Mouse (Mus musculus): ENCODE measurements at regions not wholly inside any gene's neighbourhood (a gene's known extent, or its start where the extent isn't known, plus 50 kb on each side); places are given as distances from the start of the nearest gene placed in this dataset.

- no peak for DNase-seq (ENCODE audit: low spot score in 2 of 2)
These were observed 660.5 kb upstream of the Sel1l start for GRCm38 (mm10) chr12:92509494-92509893.

GRCm38 (mm10) chr12:92508796-92509489, 660.0 kb upstream of the Sel1l start:
- DNase-seq (ENCODE audit: low spot score in 2 of 2), result no peak

DNA sequence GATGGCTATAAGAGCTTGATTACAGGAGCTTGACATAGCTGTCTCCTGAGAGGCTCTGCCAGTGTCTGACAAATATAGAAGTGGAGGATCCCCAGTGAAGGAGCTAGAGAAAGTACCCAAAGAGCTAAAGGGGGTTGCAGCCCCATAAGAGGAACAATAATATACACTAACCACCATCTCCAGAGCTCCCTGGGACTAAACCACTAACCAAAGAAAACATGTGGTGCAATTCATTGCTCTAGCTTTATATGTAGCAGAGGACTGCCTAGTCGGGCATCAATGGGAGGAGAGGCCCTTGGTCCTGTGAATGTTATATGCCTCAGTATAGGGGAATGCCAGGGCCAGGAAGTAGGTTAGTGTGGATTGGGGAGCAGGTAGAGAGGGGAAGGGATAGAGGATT, 635.0 kb upstream of the Sel1l start:
- DNase-seq (ENCODE audit: low spot score in 2 of 2), result no peak

- no peak for DNase-seq (ENCODE audit: low spot score in 2 of 2)
These were observed 625.5 kb upstream of the Sel1l start for GRCm38 (mm10) chr12:92474293-92475062.

DNA sequence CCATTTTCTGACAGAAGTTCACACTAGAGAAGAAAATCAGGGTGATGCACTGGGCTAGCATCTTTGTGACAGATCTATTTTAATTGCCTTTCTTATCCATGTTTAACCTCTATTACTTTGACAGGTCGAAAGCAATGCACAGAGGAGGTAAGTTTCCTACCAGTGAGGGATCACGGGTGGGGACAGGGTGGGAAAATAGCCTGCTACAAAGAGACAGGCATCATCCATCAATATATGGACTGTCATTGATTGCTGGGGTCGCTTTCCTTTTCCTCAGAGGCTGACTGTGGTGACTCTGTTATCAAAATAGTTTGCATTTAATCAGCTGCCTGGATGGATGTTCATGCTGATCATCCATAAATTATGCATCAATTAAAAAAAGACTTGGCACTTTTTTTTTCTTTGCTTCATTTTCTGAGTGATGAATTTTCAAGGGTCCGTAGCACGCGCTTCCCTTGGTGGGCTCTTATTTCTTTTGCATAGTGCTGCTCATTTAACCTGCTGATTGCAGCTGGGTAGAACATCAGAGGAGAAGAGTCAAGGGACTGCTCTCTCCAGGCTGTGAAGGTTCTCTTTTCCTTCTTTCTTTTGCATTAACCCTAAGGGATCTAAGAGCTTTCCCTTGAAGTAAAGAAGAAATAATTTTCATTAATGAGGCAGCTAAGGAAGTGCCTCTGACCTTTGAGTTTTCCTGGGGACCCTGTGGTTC, 602.3 kb upstream of the Sel1l start:
- DNase-seq (ENCODE audit: low spot score in 2 of 2), result no peak

GRCm38 (mm10) chr12:92418458-92418857, 569.5 kb upstream of the Sel1l start:
- DNase-seq (ENCODE audit: low spot score in 2 of 2), result no peak

DNA sequence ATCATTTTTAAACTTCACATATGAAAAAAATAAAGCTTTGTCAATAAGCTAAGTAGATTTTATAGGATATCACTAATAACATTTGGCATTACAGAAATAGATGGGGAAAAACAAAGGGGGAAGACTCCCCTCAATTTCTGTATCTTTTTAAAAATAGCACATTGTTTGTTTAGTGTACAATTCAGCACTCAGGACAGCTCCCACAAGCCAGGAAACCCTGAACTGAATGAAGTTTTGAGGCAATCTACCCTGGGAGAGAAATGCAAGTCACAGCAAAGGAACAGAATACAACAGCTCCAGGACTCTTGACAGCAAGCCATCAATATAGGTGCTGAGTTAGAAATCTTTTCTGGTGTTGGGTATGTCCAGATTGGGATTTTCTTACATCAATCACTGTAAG, 556.5 kb upstream of the Sel1l start:
- no peak for DNase-seq (ENCODE audit: low spot score in 2 of 2)

DNA sequence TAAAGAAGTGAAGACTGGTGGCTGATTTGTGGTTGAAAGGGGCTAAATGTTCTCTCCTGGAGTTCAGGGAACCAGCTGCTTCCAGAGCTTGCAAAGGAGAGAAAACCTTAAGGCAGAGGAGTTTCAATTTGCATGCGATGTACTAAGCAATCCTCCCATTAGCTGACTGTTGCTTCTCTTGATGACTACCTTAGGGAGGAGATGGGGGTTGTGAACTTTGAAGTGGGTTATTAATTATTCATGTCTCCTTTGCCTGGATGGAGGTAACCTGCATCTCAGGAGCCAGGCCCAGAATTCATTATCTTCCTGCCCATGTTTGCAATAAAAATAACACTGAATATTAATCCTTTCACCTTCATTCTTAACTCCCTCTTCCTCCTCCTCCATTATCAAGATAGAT, 552.0 kb upstream of the Sel1l start:
- DNase-seq (ENCODE audit: low spot score in 2 of 2), result no peak

GRCm38 (mm10) chr12:92386195-92386594, 537.2 kb upstream of the Sel1l start:
- no peak for DNase-seq (ENCODE audit: low spot score in 2 of 2)

GRCm38 (mm10) chr12:92384266-92384937, 535.4 kb upstream of the Sel1l start:
- DNase-seq (ENCODE audit: low spot score in 2 of 2), result no peak

DNA sequence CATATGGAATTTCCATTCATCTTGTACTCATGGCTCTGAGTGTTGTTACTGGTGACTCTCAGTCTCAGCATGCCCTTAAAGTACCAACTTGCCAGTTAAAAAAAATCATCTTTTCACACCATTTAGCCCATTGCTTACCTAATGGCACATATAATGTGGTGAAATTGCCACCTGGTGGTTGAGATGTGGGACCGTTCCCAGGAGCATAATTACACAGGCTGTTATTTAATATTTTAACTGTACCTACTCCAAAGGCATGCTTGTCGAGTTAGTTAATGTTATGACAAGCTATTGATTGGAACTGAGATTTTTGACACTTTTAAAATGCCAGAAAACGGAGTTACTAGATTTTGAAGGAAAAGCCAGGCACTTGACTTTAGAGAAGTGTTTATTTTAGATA, 530.2 kb upstream of the Sel1l start:
- DNase-seq (ENCODE audit: low spot score in 2 of 2), result no peak

GRCm38 (mm10) chr12:92365926-92366325, 517.0 kb upstream of the Sel1l start:
- no peak for DNase-seq (ENCODE audit: low spot score in 2 of 2)

- DNase-seq (ENCODE audit: low spot score in 2 of 2), result no peak
These were observed 504.7 kb upstream of the Sel1l start for GRCm38 (mm10) chr12:92353386-92354257.

DNA sequence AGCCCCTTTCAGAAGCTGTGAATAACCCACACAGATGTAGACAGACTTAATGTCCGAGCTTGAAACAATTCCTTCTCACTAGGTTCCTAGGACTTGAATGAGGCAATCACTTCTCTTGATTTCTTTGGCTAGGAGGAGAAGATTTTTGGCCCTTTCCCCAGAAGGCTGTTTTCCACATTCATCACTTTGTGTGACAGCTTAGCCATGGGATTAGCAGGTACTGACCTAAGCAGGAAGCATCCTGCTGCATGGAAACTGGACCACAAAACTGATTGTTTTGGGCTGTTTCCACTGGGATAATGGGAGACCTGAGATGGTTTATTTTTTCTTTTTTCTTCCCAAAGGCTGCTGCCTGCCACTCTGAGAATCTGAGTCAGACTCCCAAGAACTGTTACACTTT, 469.3 kb upstream of the Sel1l start:
- no peak for DNase-seq (ENCODE audit: low spot score in 2 of 2)

GRCm38 (mm10) chr12:92317609-92318008, 468.7 kb upstream of the Sel1l start:
- DNase-seq (ENCODE audit: low spot score in 2 of 2), result no peak

DNA sequence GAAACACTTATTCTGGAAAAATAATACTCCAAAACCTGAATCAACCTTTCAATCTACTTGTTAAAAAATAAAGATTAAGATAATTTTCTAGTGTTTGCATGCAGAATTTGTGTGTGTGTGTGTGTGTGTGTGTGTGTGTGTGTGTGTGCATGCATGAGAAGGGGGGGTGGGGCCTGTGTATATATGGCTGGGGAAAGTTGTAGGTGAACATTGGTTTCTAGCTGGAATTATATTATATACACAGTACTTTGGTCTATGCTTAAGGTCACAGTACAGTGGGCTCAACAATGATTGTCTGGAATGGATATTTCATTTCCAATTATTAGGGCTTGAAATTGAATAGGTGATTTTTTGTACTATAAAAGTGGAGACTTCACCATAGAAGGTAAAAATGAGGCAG, 467.3 kb upstream of the Sel1l start:
- DNase-seq (ENCODE audit: low spot score in 2 of 2), result no peak

DNA sequence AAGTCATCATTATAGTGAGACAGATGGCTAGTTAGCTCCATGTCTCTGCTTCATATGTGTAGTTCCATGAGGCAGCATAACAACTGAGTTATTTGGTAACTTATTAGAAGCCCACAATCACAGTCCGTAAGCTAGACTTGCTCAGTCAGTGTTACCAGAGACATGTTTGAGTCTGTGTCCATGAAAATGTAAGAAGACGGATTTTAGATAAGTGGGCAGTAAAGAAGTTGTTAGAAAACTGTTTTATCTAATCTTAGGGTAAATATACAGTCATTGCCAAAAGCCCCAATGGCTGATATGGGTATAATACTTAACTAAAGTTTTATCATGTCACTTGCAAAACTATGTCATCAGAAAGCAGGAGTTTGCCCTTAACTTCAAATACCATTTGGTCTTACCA, 466.9 kb upstream of the Sel1l start:
- no peak for DNase-seq (ENCODE audit: low spot score in 2 of 2)

DNA sequence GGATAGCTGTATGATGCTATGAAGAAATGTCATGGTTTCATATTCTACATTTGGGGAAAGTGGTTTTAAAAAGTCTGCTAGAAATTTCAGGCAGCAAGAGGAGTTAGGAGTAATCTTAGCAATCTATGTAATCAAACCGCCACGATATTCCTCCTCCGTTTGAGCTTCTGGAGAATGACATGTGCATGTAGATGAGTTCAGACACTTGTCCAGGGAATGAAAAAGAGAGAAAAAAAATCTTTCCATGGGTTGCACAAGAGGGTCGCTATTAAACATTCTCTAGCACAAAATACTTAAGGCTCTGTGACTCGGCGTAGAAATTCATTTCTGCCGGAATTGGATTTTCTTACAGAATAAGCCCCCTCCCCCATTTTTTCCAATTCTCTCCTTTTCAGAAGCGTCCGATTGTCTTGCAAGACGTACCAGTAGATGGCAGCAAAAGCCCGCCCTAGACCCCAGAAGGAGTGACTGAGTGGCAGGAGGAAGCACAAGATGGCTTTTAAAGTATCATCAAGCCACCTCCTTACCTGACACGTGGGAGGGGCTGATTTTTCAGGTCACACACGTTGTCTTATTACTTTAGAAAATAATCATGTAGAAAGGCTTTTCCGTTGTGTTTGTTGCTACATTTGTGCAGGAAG, 454.1 kb upstream of the Sel1l start:
- peak in 1 of 2 experiments; percentile 46 for DNase-seq (ENCODE audit: low spot score in 2 of 2)

- no peak for DNase-seq (ENCODE audit: low spot score in 2 of 2)
These were observed 445.9 kb upstream of the Sel1l start for GRCm38 (mm10) chr12:92294887-92295286.

DNA sequence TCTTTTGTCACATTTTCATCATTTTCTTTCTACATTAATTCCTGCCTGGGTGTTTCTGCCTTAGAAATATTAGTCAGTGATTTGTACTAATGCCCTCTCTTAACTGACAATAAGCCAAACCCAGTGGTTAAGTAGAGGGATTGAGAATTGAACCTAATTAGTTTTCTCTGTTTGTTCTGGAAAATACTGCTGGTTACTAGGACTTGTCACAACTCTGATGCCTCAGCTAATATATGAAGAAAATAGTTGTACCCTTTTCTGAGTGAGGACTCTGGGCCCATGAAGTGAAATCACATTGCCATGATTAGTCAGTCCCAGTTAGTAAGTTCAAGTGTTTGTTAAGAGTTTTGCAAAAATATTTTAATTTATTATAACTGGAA, 444.4 kb upstream of the Sel1l start:
- DNase-seq (ENCODE audit: low spot score in 2 of 2), result no peak
